Mouse (Mus musculus): ENCODE results near the gene Ugt1a2. TPM values are rescaled to one million over a fixed set of nuclear protein-coding genes. Genes with fewer than 3 reads are reported as not detected.
A peak's percentile ranks its signal among the peaks of the same experiment; 100 is the strongest.

The Ugt1a2 gene
- polyA plus RNA-seq, 1 experiment from 2014 or later = 0.22 TPM

GRCm38 (mm10) chr1:88199996-88200395 lies 405 bp upstream of the Ugt1a2 start:
- Histone ChIP-seq H3K4me2 (ENCODE audit: low read depth, low read length) (no peak overlapping the region), H3K36me3 (ENCODE audit: control insufficient read depth, insufficient read depth, low read length) (no peaks in the 10 kb centered on the region), H3K4me3 (ENCODE audit: low read depth, low read length) (no peak overlapping the region), H3K4me1 (ENCODE audit: control insufficient read depth, insufficient read depth, low read length) (no peaks in the 10 kb centered on the region; the same call in 1 of the 2 replicates), H3K9me3 (ENCODE audit: control insufficient read depth, low read length) (peaks cover 16% of the 10 kb centered on the region), H3K27me3 (replicated peaks; ENCODE audit: control insufficient read depth, insufficient read depth, low read length) (no peaks in the 10 kb centered on the region), H3K9ac (ENCODE audit: low read depth, low read length) (no peak overlapping the region), H3K27ac (replicated peaks; ENCODE audit: low read depth, low read length) (no peak overlapping the region)
- 42% methylated on average over 2 of the region's 2 CpGs for WGBS
- no peak for DNase-seq (ENCODE audit: low spot score)
- no peak for ATAC-seq (ENCODE audit: low read depth)

- H3K4me3 ChIP-seq (ENCODE audit: low read depth, low read length) = peak within 1 kb of the TSS; percentile 51
- peaks cover 17% of the 10 kb centered on the region for H3K9me3 ChIP-seq (ENCODE audit: control insufficient read depth, low read length)
- DNase-seq (ENCODE audit: low spot score) (peak; percentile 93), ATAC-seq (ENCODE audit: low read depth) (peak; percentile 99)
- no peak within 1 kb of the TSS for H3K27ac ChIP-seq (replicated peaks; ENCODE audit: low read depth, low read length)
- 14% methylated on average over 27 of the region's 62 CpGs for WGBS
- no peaks in the 10 kb centered on the region for H3K27me3 ChIP-seq (replicated peaks; ENCODE audit: control insufficient read depth, insufficient read depth, low read length)
- no peaks in the 10 kb centered on the region; the same call in 1 of the 2 replicates for H3K4me1 ChIP-seq (ENCODE audit: control insufficient read depth, insufficient read depth, low read length)
- peak within 1 kb of the TSS; percentile 77 for H3K4me2 ChIP-seq (ENCODE audit: low read depth, low read length)
- H3K36me3 ChIP-seq (ENCODE audit: control insufficient read depth, insufficient read depth, low read length) = no peaks in the 10 kb centered on the region
- peak within 1 kb of the TSS; percentile 73 for H3K9ac ChIP-seq (ENCODE audit: low read depth, low read length)
Measured at GRCm38 (mm10) chr1:88205294-88205922, 5.0 kb downstream of the Ugt1a2 start, which contains the start of gene Dnajb3. TSS of gene Dnajb3 (minus strand) at chr1:88205782.

- 77% methylated on average over 2 of the region's 2 CpGs for WGBS
- H3K4me1 ChIP-seq (ENCODE audit: control insufficient read depth, insufficient read depth, low read length) = no peaks in the 10 kb centered on the region; the same call in 1 of the 2 replicates
- ATAC-seq (ENCODE audit: low read depth) (no peak), DNase-seq (ENCODE audit: low spot score) (no peak)
- no peak overlapping the region for H3K9ac ChIP-seq (ENCODE audit: low read depth, low read length)
- no peaks in the 10 kb centered on the region for H3K36me3 ChIP-seq (ENCODE audit: control insufficient read depth, insufficient read depth, low read length)
- no peak overlapping the region for H3K4me2 ChIP-seq (ENCODE audit: low read depth, low read length)
- H3K4me3 ChIP-seq (ENCODE audit: low read depth, low read length) = no peak overlapping the region
- H3K9me3 ChIP-seq (ENCODE audit: control insufficient read depth, low read length) = peaks cover 25% of the 10 kb centered on the region
- no peaks in the 10 kb centered on the region for H3K27me3 ChIP-seq (replicated peaks; ENCODE audit: control insufficient read depth, insufficient read depth, low read length)
- no peak overlapping the region for H3K27ac ChIP-seq (replicated peaks; ENCODE audit: low read depth, low read length)
Measured at GRCm38 (mm10) chr1:88206843-88207479, 6.6 kb downstream of the Ugt1a2 start.

- H3K9me3 ChIP-seq (ENCODE audit: control insufficient read depth, low read length) = peaks cover 50% of the 10 kb centered on the region
- H3K9ac ChIP-seq (ENCODE audit: low read depth, low read length) = no peak within 1 kb of the TSS
- no peak within 1 kb of the TSS for H3K27ac ChIP-seq (replicated peaks; ENCODE audit: low read depth, low read length)
- ATAC-seq (ENCODE audit: low read depth) = peak; percentile 14; the same call in 1 of the 2 replicates
- peak; percentile 43 for DNase-seq (ENCODE audit: low spot score)
- no peak within 1 kb of the TSS for H3K4me2 ChIP-seq (ENCODE audit: low read depth, low read length)
- no peaks in the 10 kb centered on the region for H3K36me3 ChIP-seq (ENCODE audit: control insufficient read depth, insufficient read depth, low read length)
- H3K4me3 ChIP-seq (ENCODE audit: low read depth, low read length) = no peak within 1 kb of the TSS
- H3K27me3 ChIP-seq (replicated peaks; ENCODE audit: control insufficient read depth, insufficient read depth, low read length) = no peaks in the 10 kb centered on the region
- WGBS = 67% methylated on average over 8 of the region's 8 CpGs
- H3K4me1 ChIP-seq (ENCODE audit: control insufficient read depth, insufficient read depth, low read length) = no peaks in the 10 kb centered on the region
Measured at GRCm38 (mm10) chr1:88211812-88212211, 11.4 kb downstream of the Ugt1a2 start, which contains the start of gene Ugt1a1. TSS of gene Ugt1a1 (plus strand) at chr1:88211959.

- ATAC-seq (ENCODE audit: low read depth) (no peak), DNase-seq (ENCODE audit: low spot score) (peak; percentile 13)
- no peak overlapping the region for H3K4me2 ChIP-seq (ENCODE audit: low read depth, low read length)
- H3K27me3 ChIP-seq (replicated peaks; ENCODE audit: control insufficient read depth, insufficient read depth, low read length) = no peaks in the 10 kb centered on the region
- no peak overlapping the region for H3K9ac ChIP-seq (ENCODE audit: low read depth, low read length)
- H3K4me1 ChIP-seq (ENCODE audit: control insufficient read depth, insufficient read depth, low read length) = no peaks in the 10 kb centered on the region
- H3K9me3 ChIP-seq (ENCODE audit: control insufficient read depth, low read length) = peaks cover 50% of the 10 kb centered on the region
- H3K4me3 ChIP-seq (ENCODE audit: low read depth, low read length) = no peak overlapping the region
- no peak overlapping the region for H3K27ac ChIP-seq (replicated peaks; ENCODE audit: low read depth, low read length)
- WGBS = 61% methylated on average over 8 of the region's 8 CpGs
- H3K36me3 ChIP-seq (ENCODE audit: control insufficient read depth, insufficient read depth, low read length) = no peaks in the 10 kb centered on the region
Measured at GRCm38 (mm10) chr1:88212341-88213045, 12.1 kb downstream of the Ugt1a2 start.

GRCm38 (mm10) chr1:88213061-88213460 lies 12.7 kb downstream of the Ugt1a2 start:
- DNase-seq (ENCODE audit: low spot score) = no peak
- Histone ChIP-seq H3K9ac (ENCODE audit: low read depth, low read length) (no peak overlapping the region), H3K4me2 (ENCODE audit: low read depth, low read length) (no peak overlapping the region), H3K27me3 (replicated peaks; ENCODE audit: control insufficient read depth, insufficient read depth, low read length) (no peaks in the 10 kb centered on the region), H3K36me3 (ENCODE audit: control insufficient read depth, insufficient read depth, low read length) (no peaks in the 10 kb centered on the region), H3K9me3 (ENCODE audit: control insufficient read depth, low read length) (peaks cover 50% of the 10 kb centered on the region), H3K27ac (replicated peaks; ENCODE audit: low read depth, low read length) (no peak overlapping the region), H3K4me3 (ENCODE audit: low read depth, low read length) (no peak overlapping the region), H3K4me1 (ENCODE audit: control insufficient read depth, insufficient read depth, low read length) (no peaks in the 10 kb centered on the region)
- WGBS = 65% methylated on average over 1 of the region's 1 CpGs
- no peak for ATAC-seq (ENCODE audit: low read depth)

- Histone ChIP-seq H3K9me3 (ENCODE audit: control insufficient read depth, low read length) (peaks cover 50% of the 10 kb centered on the region), H3K4me2 (ENCODE audit: low read depth, low read length) (no peak overlapping the region), H3K27me3 (replicated peaks; ENCODE audit: control insufficient read depth, insufficient read depth, low read length) (no peaks in the 10 kb centered on the region), H3K36me3 (ENCODE audit: control insufficient read depth, insufficient read depth, low read length) (no peaks in the 10 kb centered on the region), H3K27ac (replicated peaks; ENCODE audit: low read depth, low read length) (no peak overlapping the region), H3K4me3 (ENCODE audit: low read depth, low read length) (no peak overlapping the region), H3K9ac (ENCODE audit: low read depth, low read length) (no peak overlapping the region), H3K4me1 (ENCODE audit: control insufficient read depth, insufficient read depth, low read length) (no peaks in the 10 kb centered on the region)
- DNase-seq (ENCODE audit: low spot score) = peak; percentile 7
- no peak for ATAC-seq (ENCODE audit: low read depth)
- 78% methylated on average over 2 of the region's 2 CpGs for WGBS
Measured at GRCm38 (mm10) chr1:88213766-88214461, 13.5 kb downstream of the Ugt1a2 start.

GRCm38 (mm10) chr1:88214462-88214952 lies 14.1 kb downstream of the Ugt1a2 start:
- no peak overlapping the region for H3K27ac ChIP-seq (replicated peaks; ENCODE audit: low read depth, low read length)
- H3K9me3 ChIP-seq (ENCODE audit: control insufficient read depth, low read length) = peaks cover 50% of the 10 kb centered on the region
- ATAC-seq (ENCODE audit: low read depth) = no peak
- H3K9ac ChIP-seq (ENCODE audit: low read depth, low read length) = no peak overlapping the region
- no peaks in the 10 kb centered on the region for H3K27me3 ChIP-seq (replicated peaks; ENCODE audit: control insufficient read depth, insufficient read depth, low read length)
- no peaks in the 10 kb centered on the region for H3K4me1 ChIP-seq (ENCODE audit: control insufficient read depth, insufficient read depth, low read length)
- no peak overlapping the region for H3K4me2 ChIP-seq (ENCODE audit: low read depth, low read length)
- H3K36me3 ChIP-seq (ENCODE audit: control insufficient read depth, insufficient read depth, low read length) = no peaks in the 10 kb centered on the region
- DNase-seq (ENCODE audit: low spot score) = peak; percentile 4
- H3K4me3 ChIP-seq (ENCODE audit: low read depth, low read length) = no peak overlapping the region
- 75% methylated on average over 2 of the region's 2 CpGs for WGBS

Data from embryonic facial prominence, embryonic 14.5 days (tissue).